Mouse (Mus musculus) megakaryocyte, embryonic 14.5 days (primary cell): Measurements from ENCODE around the gene Abt1. TPM values are rescaled to one million over a fixed set of nuclear protein-coding genes. Genes with fewer than 3 reads are reported as not detected.
A peak's percentile ranks its signal among the peaks of the same experiment; 100 is the strongest.

Experiments used
- H3K27me3 ChIP-seq: replicated peaks from 2 replicates; pipeline ENCODE3; 2012; ENCODE audit warnings: inconsistent platforms
- H3K36me3 ChIP-seq: replicated peaks from 2 replicates; pipeline ENCODE3; 2012; ENCODE audit warnings: low read length, inconsistent platforms, mixed read lengths
- H3K4me1 ChIP-seq: 2 replicates; pipeline ENCODE4 v1.6.1; 2012; ENCODE audit warnings: inconsistent platforms
- H3K4me3 ChIP-seq: replicated peaks from 2 replicates; pipeline ENCODE3; 2012; ENCODE audit warnings: moderate library complexity, mild to moderate bottlenecking, inconsistent platforms
- H3K9me3 ChIP-seq: 2 replicates; pipeline ENCODE4 v1.6.1; 2012; ENCODE audit warnings: inconsistent platforms
- FLI1 ChIP-seq: IDR thresholded peaks from 2 replicates; pipeline ENCODE4 v1.6.1; 2012; ENCODE audit warnings: low read length, inconsistent platforms, mixed read lengths
- GATA1 ChIP-seq: IDR thresholded peaks from 3 replicates; pipeline ENCODE4 v1.6.1; 2012; ENCODE audit warnings: mixed read lengths, low read length, inconsistent platforms, borderline replicate concordance
- polyA plus RNA-seq: library from polyadenylated mRNA; stranded (reverse); fragments of >175 nt; gene quantifications from 2 replicates; pipeline ENCODE4 v1.2.3, GENCODE M21; 2012; ENCODE audit warnings: low replicate concordance; ENCODE audit not compliant: insufficient read depth

Abt1 gene
- polyA plus RNA-seq: 1.6 and 7.8 TPM in 2 replicates

GRCm38 (mm10) chr13:23423286-23424051, at the start of gene Abt1:
Gene Abt1, minus strand, starts transcription at chr13:23423866.
- Histone ChIP-seq H3K4me1 (peaks cover 44% of the 10 kb centered on the region), H3K9me3 (no peaks in the 10 kb centered on the region), H3K27me3 (no peaks in the 10 kb centered on the region), H3K4me3 (peak within 1 kb of the TSS; percentile 100), H3K36me3 (peaks cover 42% of the 10 kb centered on the region)
- TF ChIP-seq FLI1 (no peak), GATA1 (no peak)

- peaks cover 43% of the 10 kb centered on the region for H3K4me1 ChIP-seq
- TF ChIP-seq GATA1 (no peak), FLI1 (no peak)
- H3K27me3 ChIP-seq: peaks cover 15% of the 10 kb centered on the region
- no peaks in the 10 kb centered on the region for H3K9me3 ChIP-seq
- H3K4me3 ChIP-seq: no peak overlapping the region
- H3K36me3 ChIP-seq: no peaks in the 10 kb centered on the region
Measured at GRCm38 (mm10) chr13:23466911-23467310, 43.2 kb upstream of the Abt1 start.

- Histone ChIP-seq H3K27me3 (peaks cover 15% of the 10 kb centered on the region), H3K4me1 (peaks cover 43% of the 10 kb centered on the region), H3K9me3 (no peaks in the 10 kb centered on the region), H3K36me3 (no peaks in the 10 kb centered on the region), H3K4me3 (peak overlapping the region; percentile 23)
- no peak for TF ChIP-seq GATA1
- TF ChIP-seq FLI1: no peak
Measured at GRCm38 (mm10) chr13:23466306-23466705, 42.6 kb upstream of the Abt1 start.

GRCm38 (mm10) chr13:23465600-23466109, 42.0 kb upstream of the Abt1 start, which contains the start of gene Btn1a1:
Gene Btn1a1, minus strand, starts transcription at chr13:23465901.
- TF ChIP-seq GATA1: no peak
- no peak for TF ChIP-seq FLI1
- Histone ChIP-seq H3K4me1 (peaks cover 45% of the 10 kb centered on the region), H3K27me3 (peaks cover 14% of the 10 kb centered on the region), H3K4me3 (peak within 1 kb of the TSS; percentile 93), H3K9me3 (no peaks in the 10 kb centered on the region), H3K36me3 (no peaks in the 10 kb centered on the region)

- no peak for TF ChIP-seq FLI1
- no peak for TF ChIP-seq GATA1
- no peaks in the 10 kb centered on the region for H3K36me3 ChIP-seq
- H3K9me3 ChIP-seq: no peaks in the 10 kb centered on the region
- peak overlapping the region; percentile 93 for H3K4me3 ChIP-seq
- peaks cover 9% of the 10 kb centered on the region for H3K27me3 ChIP-seq
- peaks cover 45% of the 10 kb centered on the region for H3K4me1 ChIP-seq
Measured at GRCm38 (mm10) chr13:23464841-23465366, 41.2 kb upstream of the Abt1 start.

- peaks cover 9% of the 10 kb centered on the region for H3K27me3 ChIP-seq
- H3K4me1 ChIP-seq: peaks cover 49% of the 10 kb centered on the region
- H3K36me3 ChIP-seq: no peaks in the 10 kb centered on the region
- TF ChIP-seq FLI1: no peak
- TF ChIP-seq GATA1: no peak
- H3K9me3 ChIP-seq: no peaks in the 10 kb centered on the region
- peak overlapping the region; percentile 93 for H3K4me3 ChIP-seq
Measured at GRCm38 (mm10) chr13:23464224-23464637, 40.6 kb upstream of the Abt1 start.

GRCm38 (mm10) chr13:23463381-23464223, 39.9 kb upstream of the Abt1 start:
- peaks cover 50% of the 10 kb centered on the region for H3K4me1 ChIP-seq

GRCm38 (mm10) chr13:23462669-23463068, 39.0 kb upstream of the Abt1 start:
- H3K27me3 ChIP-seq: peaks cover 14% of the 10 kb centered on the region
- TF ChIP-seq FLI1: no peak
- no peak for TF ChIP-seq GATA1
- no peak overlapping the region for H3K4me3 ChIP-seq
- no peaks in the 10 kb centered on the region for H3K36me3 ChIP-seq
- H3K4me1 ChIP-seq: peaks cover 52% of the 10 kb centered on the region
- no peaks in the 10 kb centered on the region for H3K9me3 ChIP-seq

More at GRCm38 (mm10) chr13:23463381-23464223, 39.9 kb upstream of the Abt1 start:
- peak overlapping the region; percentile 93 for H3K4me3 ChIP-seq
- H3K27me3 ChIP-seq: peaks cover 10% of the 10 kb centered on the region
- H3K9me3 ChIP-seq: no peaks in the 10 kb centered on the region
- TF ChIP-seq GATA1: no peak
- no peak for TF ChIP-seq FLI1
- no peaks in the 10 kb centered on the region for H3K36me3 ChIP-seq

GRCm38 (mm10) chr13:23462063-23462462, 38.4 kb upstream of the Abt1 start:
- H3K9me3 ChIP-seq: no peaks in the 10 kb centered on the region
- peaks cover 52% of the 10 kb centered on the region for H3K4me1 ChIP-seq
- no peak overlapping the region for H3K4me3 ChIP-seq
- no peaks in the 10 kb centered on the region for H3K36me3 ChIP-seq
- peaks cover 15% of the 10 kb centered on the region for H3K27me3 ChIP-seq
- TF ChIP-seq FLI1 (no peak), GATA1 (no peak)

GRCm38 (mm10) chr13:23459264-23459846, 35.7 kb upstream of the Abt1 start:
- Histone ChIP-seq H3K9me3 (no peaks in the 10 kb centered on the region), H3K4me1 (peaks cover 31% of the 10 kb centered on the region), H3K36me3 (no peaks in the 10 kb centered on the region), H3K27me3 (peaks cover 17% of the 10 kb centered on the region), H3K4me3 (peak overlapping the region; percentile 15)
- no peak for TF ChIP-seq FLI1
- no peak for TF ChIP-seq GATA1
